Mouse (Mus musculus): ENCODE results near the gene Gstm3. TPM values are rescaled to one million over a fixed set of nuclear protein-coding genes. Genes with fewer than 3 reads are reported as not detected.
A peak's percentile ranks its signal among the peaks of the same experiment; 100 is the strongest.
"Not testable (repeated sequence)": the region's sequence is repeated elsewhere in the genome, so short reads cannot be mapped to it uniquely, and the experiment has no call there.

Gene Gstm3
- polyA plus RNA-seq, 2 experiments, result not detected

GRCm38 (mm10) chr3:107999491-107999890 lies 30.4 kb upstream of the Gstm3 start:
- Histone ChIP-seq H3K4me3 (replicated peaks; ENCODE audit: low read length) (no peak overlapping the region), H3K9me3 (ENCODE audit: control insufficient read depth, low read length) (no peaks in the 10 kb centered on the region), H3K4me2 (replicated peaks; ENCODE audit: low read depth, low read length, severe bottlenecking) (no peak overlapping the region), H3K27me3 (ENCODE audit: control insufficient read depth, insufficient read depth, low read length) (no peaks in the 10 kb centered on the region), H3K4me1 (ENCODE audit: control insufficient read depth, insufficient read depth, low read length) (no peaks in the 10 kb centered on the region), H3K27ac (replicated peaks; ENCODE audit: low read depth, low read length) (no peak overlapping the region), H3K9ac (ENCODE audit: low read depth, low read length, severe bottlenecking) (no peak overlapping the region), H3K36me3 (ENCODE audit: control insufficient read depth, insufficient read depth, low read length) (no peaks in the 10 kb centered on the region)
- no peak for DNase-seq (ENCODE audit: low spot score)
- no peak for ATAC-seq (ENCODE audit: low FRiP score, low read depth)
- WGBS, result 85% methylated on average over 3 of the region's 3 CpGs
- TF ChIP-seq POLR2A (IDR thresholded peaks at IDR 0.05; ENCODE audit: borderline replicate concordance, extremely low read depth, insufficient read depth, insufficient read length), result no peak

GRCm38 (mm10) chr3:107998591-107998990 lies 29.5 kb upstream of the Gstm3 start:
- TF ChIP-seq POLR2A (IDR thresholded peaks at IDR 0.05; ENCODE audit: borderline replicate concordance, extremely low read depth, insufficient read depth, insufficient read length), result no peak
- Histone ChIP-seq H3K27ac (replicated peaks; ENCODE audit: low read depth, low read length) (no peak overlapping the region), H3K27me3 (ENCODE audit: control insufficient read depth, insufficient read depth, low read length) (no peaks in the 10 kb centered on the region), H3K4me2 (replicated peaks; ENCODE audit: low read depth, low read length, severe bottlenecking) (no peak overlapping the region), H3K36me3 (ENCODE audit: control insufficient read depth, insufficient read depth, low read length) (no peaks in the 10 kb centered on the region), H3K9ac (ENCODE audit: low read depth, low read length, severe bottlenecking) (no peak overlapping the region), H3K9me3 (ENCODE audit: control insufficient read depth, low read length) (no peaks in the 10 kb centered on the region), H3K4me1 (ENCODE audit: control insufficient read depth, insufficient read depth, low read length) (no peaks in the 10 kb centered on the region), H3K4me3 (replicated peaks; ENCODE audit: low read length) (no peak overlapping the region)
- DNase-seq (ENCODE audit: low spot score), result no peak
- WGBS, result 91% methylated on average over 3 of the region's 3 CpGs
- ATAC-seq (ENCODE audit: low FRiP score, low read depth), result no peak

- no peak overlapping the region for H3K27ac ChIP-seq (replicated peaks; ENCODE audit: low read depth, low read length)
- no peak for ATAC-seq (ENCODE audit: low FRiP score, low read depth)
- no peak overlapping the region for H3K4me2 ChIP-seq (replicated peaks; ENCODE audit: low read depth, low read length, severe bottlenecking)
- TF ChIP-seq POLR2A (IDR thresholded peaks at IDR 0.05; ENCODE audit: borderline replicate concordance, extremely low read depth, insufficient read depth, insufficient read length), result no peak
- H3K4me1 ChIP-seq (ENCODE audit: control insufficient read depth, insufficient read depth, low read length), result no peaks in the 10 kb centered on the region
- H3K9ac ChIP-seq (ENCODE audit: low read depth, low read length, severe bottlenecking), result no peak overlapping the region
- DNase-seq (ENCODE audit: low spot score), result no peak
- WGBS, result 80% methylated on average over 4 of the region's 4 CpGs
- H3K36me3 ChIP-seq (ENCODE audit: control insufficient read depth, insufficient read depth, low read length), result no peaks in the 10 kb centered on the region
- no peak overlapping the region for H3K4me3 ChIP-seq (replicated peaks; ENCODE audit: low read length)
- no peaks in the 10 kb centered on the region for H3K9me3 ChIP-seq (ENCODE audit: control insufficient read depth, low read length)
- H3K27me3 ChIP-seq (ENCODE audit: control insufficient read depth, insufficient read depth, low read length), result no peaks in the 10 kb centered on the region
Observed at GRCm38 (mm10) chr3:107996576-107996975, 27.5 kb upstream of the Gstm3 start.

GRCm38 (mm10) chr3:107995974-107996373 lies 26.9 kb upstream of the Gstm3 start:
- 82% methylated on average over 2 of the region's 2 CpGs for WGBS
- not testable (repeated sequence) for ATAC-seq (ENCODE audit: low FRiP score, low read depth); H3K9me3 ChIP-seq (ENCODE audit: control insufficient read depth, low read length); H3K36me3 ChIP-seq (ENCODE audit: control insufficient read depth, insufficient read depth, low read length); H3K9ac ChIP-seq (ENCODE audit: low read depth, low read length, severe bottlenecking); H3K27me3 ChIP-seq (ENCODE audit: control insufficient read depth, insufficient read depth, low read length); H3K4me1 ChIP-seq (ENCODE audit: control insufficient read depth, insufficient read depth, low read length); H3K4me2 ChIP-seq (replicated peaks; ENCODE audit: low read depth, low read length, severe bottlenecking); H3K4me3 ChIP-seq (replicated peaks; ENCODE audit: low read length); DNase-seq (ENCODE audit: low spot score); H3K27ac ChIP-seq (replicated peaks; ENCODE audit: low read depth, low read length)

GRCm38 (mm10) chr3:107986041-107986562 lies 17.0 kb upstream of the Gstm3 start, which contains the start of gene Gstm2:
Gene Gstm2, minus strand, starts transcription at chr3:107986453.
- Histone ChIP-seq H3K9ac (ENCODE audit: low read depth, low read length, severe bottlenecking) (no peak within 1 kb of the TSS), H3K27me3 (ENCODE audit: control insufficient read depth, insufficient read depth, low read length) (no peaks in the 10 kb centered on the region), H3K36me3 (ENCODE audit: control insufficient read depth, insufficient read depth, low read length) (no peaks in the 10 kb centered on the region), H3K4me3 (replicated peaks; ENCODE audit: low read length) (peak within 1 kb of the TSS; percentile 20), H3K9me3 (ENCODE audit: control insufficient read depth, low read length) (no peaks in the 10 kb centered on the region), H3K27ac (replicated peaks; ENCODE audit: low read depth, low read length) (no peak within 1 kb of the TSS), H3K4me1 (ENCODE audit: control insufficient read depth, insufficient read depth, low read length) (no peaks in the 10 kb centered on the region), H3K4me2 (replicated peaks; ENCODE audit: low read depth, low read length, severe bottlenecking) (peak within 1 kb of the TSS; percentile 32)
- peak; percentile 73 for ATAC-seq (ENCODE audit: low FRiP score, low read depth)
- 42% methylated on average over 8 of the region's 8 CpGs for WGBS
- DNase-seq (ENCODE audit: low spot score), result peak; percentile 62
- no peak for TF ChIP-seq POLR2A (IDR thresholded peaks at IDR 0.05; ENCODE audit: borderline replicate concordance, extremely low read depth, insufficient read depth, insufficient read length)

- DNase-seq (ENCODE audit: low spot score); H3K9me3 ChIP-seq (ENCODE audit: control insufficient read depth, low read length); H3K27me3 ChIP-seq (ENCODE audit: control insufficient read depth, insufficient read depth, low read length); H3K4me2 ChIP-seq (replicated peaks; ENCODE audit: low read depth, low read length, severe bottlenecking); H3K9ac ChIP-seq (ENCODE audit: low read depth, low read length, severe bottlenecking); H3K4me1 ChIP-seq (ENCODE audit: control insufficient read depth, insufficient read depth, low read length); H3K27ac ChIP-seq (replicated peaks; ENCODE audit: low read depth, low read length); H3K4me3 ChIP-seq (replicated peaks; ENCODE audit: low read length); H3K36me3 ChIP-seq (ENCODE audit: control insufficient read depth, insufficient read depth, low read length); ATAC-seq (ENCODE audit: low FRiP score, low read depth): not testable (repeated sequence)
- WGBS, result 92% methylated on average over 2 of the region's 2 CpGs
Observed at GRCm38 (mm10) chr3:107985141-107985540, 16.1 kb upstream of the Gstm3 start.
